Mouse (Mus musculus) lung, embryonic 16.5 days (tissue): Measurements from ENCODE around the gene Sptlc2. TPM values are rescaled to one million over a fixed set of nuclear protein-coding genes. Genes with fewer than 3 reads are reported as not detected.

Experiments used
- ATAC-seq: fragments of 200-750 bp; cut with Nextera tagmentation; 2 replicates; pipeline ENCODE4 v1.8.0; 2017; ENCODE audit warnings: low read depth, mild to moderate bottlenecking, moderate library complexity
- H3K27ac ChIP-seq: fragments of 300-500 bp; sonication (generic); 2 replicates; pipeline ENCODE4 v1.5.1; 2014; ENCODE audit warnings: mild to moderate bottlenecking, control low read depth, low read length
- H3K27me3 ChIP-seq: fragments of 300-500 bp; sonication (generic); 2 replicates; pipeline ENCODE4 v1.6.1; 2014; ENCODE audit warnings: low read depth, low read length, mixed read lengths; ENCODE audit not compliant: control insufficient read depth, insufficient read depth
- H3K36me3 ChIP-seq: fragments of 300-500 bp; sonication (generic); 2 replicates; pipeline ENCODE4 v1.6.1; 2014; ENCODE audit warnings: low read length; ENCODE audit not compliant: control insufficient read depth, insufficient read depth
- H3K4me1 ChIP-seq: fragments of 300-500 bp; sonication (generic); replicated peaks from 2 replicates; pipeline ENCODE4 v1.6.1; 2014; ENCODE audit warnings: low read length, mixed read lengths; ENCODE audit not compliant: control insufficient read depth, insufficient read depth
- H3K4me2 ChIP-seq: fragments of 300-500 bp; sonication (generic); 2 replicates; pipeline ENCODE4 v1.6.1; 2014; ENCODE audit warnings: low read depth, low read length, control low read depth
- H3K4me3 ChIP-seq: fragments of 300-500 bp; sonication (generic); 2 replicates; pipeline ENCODE4 v1.5.1; 2014; ENCODE audit warnings: mild to moderate bottlenecking, low read length, control low read depth
- H3K9ac ChIP-seq: fragments of 300-500 bp; sonication (generic); 2 replicates; pipeline ENCODE4 v1.6.1; 2014; ENCODE audit warnings: low read length, control low read depth
- H3K9me3 ChIP-seq: fragments of 300-500 bp; sonication (generic); 2 replicates; pipeline ENCODE4 v1.6.1; 2016; ENCODE audit warnings: low read length; ENCODE audit not compliant: control insufficient read depth
- WGBS: fragments of 180-500 bp; shearing (Covaris S2); extraction: QIAGEN DNeasy Blood & Tissue Kit; methylation state at CpG from one replicate; pipeline ENCODE4 v1.1.7; 2014; 5-methylcytosine and 5-hydroxymethylcytosine counted together
- polyA plus RNA-seq: library from polyadenylated mRNA; unstranded; fragments of >200 nt; fragmentation: Nextera tagmentation; extraction: Ambion mirVana; gene quantifications from 2 replicates; pipeline ENCODE4 v1.2.1, GENCODE M21; 2015

Gene Sptlc2
- polyA plus RNA-seq: 97.4 and 108 TPM in 2 replicates

GRCm38 (mm10) chr12:87388122-87388774 lies at the start of gene Sptlc2:
Sptlc2 (minus strand) TSS chr12:87388355.
- peak within 1 kb of the TSS; percentile 91 for H3K4me2 ChIP-seq
- WGBS: under 1% methylated on average over 40 of the region's 45 CpGs
- peak; percentile 98 for ATAC-seq

DNA sequence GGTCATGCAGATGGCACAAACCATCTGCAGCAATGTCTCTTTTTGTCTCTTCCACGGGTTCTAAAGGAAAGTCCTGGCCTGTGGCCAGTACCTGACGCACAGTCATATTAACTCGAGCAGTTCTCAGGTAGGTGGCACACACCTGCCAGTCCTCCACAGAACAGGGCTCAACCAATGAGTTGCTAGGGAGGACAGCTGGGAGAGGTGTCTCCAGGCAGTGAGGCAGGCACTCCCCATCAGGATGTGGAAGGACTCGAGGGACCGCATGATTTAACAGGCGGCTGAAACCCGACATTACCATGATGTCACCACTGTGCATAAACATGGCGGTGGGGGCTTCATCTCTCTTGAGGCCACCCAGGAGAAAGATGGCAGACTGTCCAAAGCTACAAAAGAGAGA lies 40.7 kb upstream of the Sptlc2 start:
- H3K4me2 ChIP-seq: no peak overlapping the region
- peaks cover 67% of the 10 kb centered on the region for H3K36me3 ChIP-seq
- no peaks in the 10 kb centered on the region for H3K4me1 ChIP-seq
- no peak for ATAC-seq
- H3K27me3 ChIP-seq: no peaks in the 10 kb centered on the region
- 72% methylated on average over 8 of the region's 8 CpGs for WGBS
- no peak overlapping the region for H3K27ac ChIP-seq
- H3K9ac ChIP-seq: no peak overlapping the region
- no peaks in the 10 kb centered on the region for H3K9me3 ChIP-seq
- no peak overlapping the region for H3K4me3 ChIP-seq

More at GRCm38 (mm10) chr12:87388122-87388774, at the start of gene Sptlc2:
- H3K9me3 ChIP-seq: no peaks in the 10 kb centered on the region
- H3K36me3 ChIP-seq: no peaks in the 10 kb centered on the region
- peak within 1 kb of the TSS; percentile 97 for H3K9ac ChIP-seq
- H3K27me3 ChIP-seq: no peaks in the 10 kb centered on the region
- peak within 1 kb of the TSS; percentile 91 for H3K27ac ChIP-seq
- H3K4me3 ChIP-seq: peak within 1 kb of the TSS; percentile 99
- H3K4me1 ChIP-seq: peaks cover 15% of the 10 kb centered on the region

DNA sequence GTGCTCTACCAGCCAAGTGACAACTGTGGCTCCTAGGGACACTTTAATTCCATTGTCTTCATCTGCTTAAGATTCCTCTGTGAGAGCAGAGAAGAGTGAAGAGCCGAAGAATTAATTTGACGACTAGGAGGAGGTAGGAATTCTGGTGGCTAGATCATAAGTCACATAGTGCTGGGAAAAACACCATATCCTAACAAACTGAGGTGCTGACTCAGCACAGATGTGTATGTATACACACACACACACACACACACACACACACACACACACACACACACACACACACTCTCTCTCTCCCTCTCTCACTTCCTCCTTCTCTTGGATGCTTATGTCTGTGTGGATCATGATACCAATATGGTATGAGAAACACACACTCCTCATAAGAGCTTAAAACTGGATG lies 40.1 kb upstream of the Sptlc2 start:
- H3K4me2 ChIP-seq: no peak overlapping the region
- H3K27me3 ChIP-seq: no peaks in the 10 kb centered on the region
- H3K4me1 ChIP-seq: no peaks in the 10 kb centered on the region
- no peak overlapping the region for H3K27ac ChIP-seq
- no peaks in the 10 kb centered on the region for H3K9me3 ChIP-seq
- WGBS: 87% methylated on average over 2 of the region's 2 CpGs
- no peak overlapping the region for H3K9ac ChIP-seq
- no peak overlapping the region for H3K4me3 ChIP-seq
- no peak for ATAC-seq
- H3K36me3 ChIP-seq: peaks cover 67% of the 10 kb centered on the region

- Histone ChIP-seq H3K27me3 (no peaks in the 10 kb centered on the region), H3K9ac (no peak overlapping the region), H3K4me2 (no peak overlapping the region), H3K36me3 (peaks cover 59% of the 10 kb centered on the region), H3K9me3 (no peaks in the 10 kb centered on the region), H3K27ac (no peak overlapping the region), H3K4me3 (no peak overlapping the region), H3K4me1 (no peaks in the 10 kb centered on the region)
- no peak for ATAC-seq
- WGBS: 92% methylated on average over 5 of the region's 5 CpGs
These were observed 38.3 kb upstream of the Sptlc2 start for GRCm38 (mm10) chr12:87426354-87427031.

DNA sequence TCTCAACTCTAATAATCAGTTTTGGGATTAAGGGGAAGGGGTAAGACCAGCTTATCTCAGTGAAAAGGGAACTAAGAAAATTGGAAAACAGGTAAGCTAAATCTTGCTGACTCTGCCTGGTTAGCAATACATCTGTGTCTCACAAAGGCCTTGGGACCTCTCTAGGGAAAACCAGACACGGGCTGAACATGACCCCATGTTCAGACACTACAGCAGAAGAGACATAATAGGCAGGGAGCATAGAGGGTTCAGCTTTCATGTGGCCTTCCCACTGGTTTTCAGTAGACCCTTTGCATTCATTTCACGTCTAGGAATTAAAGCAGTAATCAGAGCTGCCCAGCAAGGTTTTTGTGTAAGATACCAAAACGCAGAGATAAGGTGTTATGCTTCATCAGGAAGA lies 36.4 kb upstream of the Sptlc2 start:
- H3K27me3 ChIP-seq: no peaks in the 10 kb centered on the region
- WGBS: 47% methylated on average over 3 of the region's 3 CpGs
- no peaks in the 10 kb centered on the region for H3K9me3 ChIP-seq
- ATAC-seq: no peak
- peaks cover 42% of the 10 kb centered on the region for H3K36me3 ChIP-seq
- H3K27ac ChIP-seq: no peak overlapping the region
- H3K4me2 ChIP-seq: no peak overlapping the region
- H3K4me3 ChIP-seq: no peak overlapping the region
- no peak overlapping the region for H3K9ac ChIP-seq
- H3K4me1 ChIP-seq: no peaks in the 10 kb centered on the region

DNA sequence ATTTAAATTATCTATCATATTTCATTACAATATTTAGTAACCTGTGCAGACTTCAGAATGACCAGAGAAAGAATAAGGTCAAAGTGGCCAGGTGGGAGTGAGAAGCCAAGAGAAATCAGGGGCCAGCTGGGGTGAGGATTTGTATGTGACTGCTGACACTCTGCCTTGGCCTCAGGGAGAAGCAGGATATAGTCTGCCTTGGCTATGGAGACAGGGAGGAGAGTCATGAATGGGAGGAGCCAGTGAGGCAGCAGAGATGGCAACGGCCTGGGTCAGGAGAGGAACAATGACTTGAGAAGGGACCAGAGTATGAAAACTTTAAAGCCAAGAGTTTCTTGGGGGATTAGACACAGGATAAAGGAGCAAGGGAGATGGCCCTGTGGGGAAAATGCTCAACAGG lies 35.5 kb upstream of the Sptlc2 start:
- WGBS: 50% methylated on average over 1 of the region's 1 CpGs
- Histone ChIP-seq H3K4me2 (no peak overlapping the region), H3K4me1 (no peaks in the 10 kb centered on the region), H3K27me3 (no peaks in the 10 kb centered on the region), H3K27ac (no peak overlapping the region), H3K9me3 (no peaks in the 10 kb centered on the region), H3K4me3 (no peak overlapping the region), H3K9ac (no peak overlapping the region), H3K36me3 (peaks cover 35% of the 10 kb centered on the region)
- ATAC-seq: no peak

- no peaks in the 10 kb centered on the region for H3K4me1 ChIP-seq
- no peaks in the 10 kb centered on the region for H3K27me3 ChIP-seq
- H3K27ac ChIP-seq: no peak overlapping the region
- no peak overlapping the region for H3K9ac ChIP-seq
- H3K4me3 ChIP-seq: no peak overlapping the region
- no peaks in the 10 kb centered on the region for H3K9me3 ChIP-seq
- 60% methylated on average over 5 of the region's 5 CpGs for WGBS
- no peak for ATAC-seq
- no peak overlapping the region for H3K4me2 ChIP-seq
- H3K36me3 ChIP-seq: peaks cover 19% of the 10 kb centered on the region
These were observed 33.8 kb upstream of the Sptlc2 start for GRCm38 (mm10) chr12:87421708-87422507.

GRCm38 (mm10) chr12:87419974-87420485 lies 31.9 kb upstream of the Sptlc2 start:
- Histone ChIP-seq H3K4me2 (no peak overlapping the region), H3K4me3 (no peak overlapping the region), H3K9me3 (no peaks in the 10 kb centered on the region), H3K36me3 (peaks cover 8% of the 10 kb centered on the region; the same call in 1 of the 2 replicates), H3K4me1 (no peaks in the 10 kb centered on the region), H3K27me3 (no peaks in the 10 kb centered on the region), H3K27ac (no peak overlapping the region), H3K9ac (no peak overlapping the region)
- ATAC-seq: no peak
- WGBS: 53% methylated on average over 12 of the region's 12 CpGs

- no peak overlapping the region for H3K4me3 ChIP-seq
- H3K4me1 ChIP-seq: no peaks in the 10 kb centered on the region
- no peaks in the 10 kb centered on the region for H3K27me3 ChIP-seq
- 74% methylated on average over 5 of the region's 5 CpGs for WGBS
- no peak for ATAC-seq
- H3K36me3 ChIP-seq: peaks cover 7% of the 10 kb centered on the region; the same call in 1 of the 2 replicates
- H3K9ac ChIP-seq: no peak overlapping the region
- no peak overlapping the region for H3K4me2 ChIP-seq
- H3K9me3 ChIP-seq: no peaks in the 10 kb centered on the region
- no peak overlapping the region for H3K27ac ChIP-seq
These were observed 30.8 kb upstream of the Sptlc2 start for GRCm38 (mm10) chr12:87418921-87419320.
